Mouse (Mus musculus): ENCODE measurements around the gene Btbd17.

Btbd17 gene

GRCm38 (mm10) chr11:114795848-114796322 lies at the start of gene Btbd17:
Gene Btbd17, minus strand, starts transcription at chr11:114795945.
- no peak for DNase-seq (ENCODE audit: low read depth, low spot score)

DNA sequence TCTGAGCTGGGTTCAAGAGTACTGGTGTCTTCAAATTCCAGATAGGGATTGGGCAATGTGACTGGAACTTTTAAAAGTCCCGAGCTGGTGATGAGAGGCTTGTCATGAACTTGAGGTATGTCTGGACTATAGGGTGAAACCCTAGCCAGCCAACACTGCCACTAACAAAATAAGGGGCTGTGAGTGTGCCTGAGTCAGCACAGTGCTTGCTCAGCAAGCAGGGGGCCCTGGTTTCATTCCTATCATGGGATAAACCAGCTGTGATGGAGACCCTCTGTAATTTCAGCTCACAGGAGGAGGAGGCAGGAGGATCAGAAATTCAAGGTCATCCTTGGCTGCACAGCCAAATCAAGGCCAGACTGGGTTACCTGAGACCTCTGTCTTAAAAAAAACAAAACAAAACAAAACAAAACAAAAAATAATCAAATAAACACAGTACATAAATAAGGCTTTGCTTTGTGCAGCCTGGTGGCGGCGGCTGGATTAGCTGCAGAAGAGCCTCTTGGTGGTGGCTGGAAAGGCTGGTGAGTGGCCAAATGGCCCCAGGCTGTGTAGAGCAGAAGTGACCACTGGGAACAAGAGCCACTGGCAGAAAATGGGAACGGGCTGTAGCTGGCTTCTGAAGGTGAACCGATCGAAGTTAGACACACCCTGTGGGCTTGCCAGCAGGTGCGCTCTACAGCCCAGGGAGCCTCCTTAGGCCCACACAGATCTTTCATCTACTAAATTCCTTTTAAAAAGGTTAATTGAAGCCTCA lies 48.9 kb upstream of the Btbd17 start:
- DNase-seq (ENCODE audit: low read depth, low spot score), result peak; percentile 34

DNA sequence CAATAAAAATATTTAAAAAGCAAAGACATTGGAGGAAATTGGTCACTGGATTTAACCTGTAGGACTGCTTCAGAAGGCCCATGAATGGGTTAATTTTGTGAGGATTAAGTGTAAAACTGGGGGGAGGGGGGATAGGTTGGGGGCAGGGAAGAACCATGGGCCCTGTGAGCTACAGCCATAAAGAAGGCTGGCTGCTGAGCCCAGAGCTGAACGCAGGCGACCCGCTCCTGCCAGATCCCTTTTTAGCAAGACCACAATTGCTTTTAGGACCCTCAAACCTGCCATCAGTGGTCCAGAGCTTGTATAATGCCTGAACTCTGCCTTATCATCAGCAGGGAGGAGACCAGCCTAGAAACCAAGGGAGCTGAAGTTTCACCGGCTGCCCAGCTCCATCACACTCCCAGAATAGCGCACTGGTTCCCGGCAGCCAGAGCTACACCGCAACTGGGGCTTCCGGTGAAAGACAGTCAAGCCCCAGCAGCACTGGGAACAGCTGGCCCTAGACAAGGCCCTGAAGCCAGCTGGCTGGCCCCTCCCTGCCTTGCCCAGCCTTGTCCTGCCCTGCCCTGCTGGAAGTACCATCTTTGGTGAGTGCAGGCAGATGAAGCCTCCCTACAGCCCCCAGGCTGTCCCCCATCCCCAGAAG lies 48.2 kb upstream of the Btbd17 start:
- DNase-seq (ENCODE audit: low read depth, low spot score), result no peak

DNA sequence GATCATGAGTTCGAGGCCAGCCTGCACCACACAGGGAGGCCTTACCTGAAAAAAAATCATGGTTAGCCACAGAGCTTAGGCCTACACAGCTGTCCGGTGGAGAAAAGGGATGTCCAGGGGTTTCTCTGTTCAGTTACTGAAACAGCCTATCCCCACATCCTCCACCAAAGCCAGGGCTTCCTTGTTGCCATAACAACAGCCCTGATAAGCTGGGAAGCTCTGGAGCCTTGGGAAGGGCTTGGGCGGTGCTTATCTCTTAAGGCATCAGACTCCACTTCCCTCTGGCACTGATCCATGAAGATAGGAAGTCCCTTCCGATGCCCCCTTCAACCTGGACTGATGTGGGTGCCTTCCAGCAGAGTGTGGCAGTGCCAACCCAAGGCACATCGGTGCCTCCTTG lies 37.4 kb upstream of the Btbd17 start:
- no peak for DNase-seq (ENCODE audit: low read depth, low spot score)

GRCm38 (mm10) chr11:114830433-114830773 lies 34.7 kb upstream of the Btbd17 start:
- no peak for DNase-seq (ENCODE audit: low read depth, low spot score)

DNA sequence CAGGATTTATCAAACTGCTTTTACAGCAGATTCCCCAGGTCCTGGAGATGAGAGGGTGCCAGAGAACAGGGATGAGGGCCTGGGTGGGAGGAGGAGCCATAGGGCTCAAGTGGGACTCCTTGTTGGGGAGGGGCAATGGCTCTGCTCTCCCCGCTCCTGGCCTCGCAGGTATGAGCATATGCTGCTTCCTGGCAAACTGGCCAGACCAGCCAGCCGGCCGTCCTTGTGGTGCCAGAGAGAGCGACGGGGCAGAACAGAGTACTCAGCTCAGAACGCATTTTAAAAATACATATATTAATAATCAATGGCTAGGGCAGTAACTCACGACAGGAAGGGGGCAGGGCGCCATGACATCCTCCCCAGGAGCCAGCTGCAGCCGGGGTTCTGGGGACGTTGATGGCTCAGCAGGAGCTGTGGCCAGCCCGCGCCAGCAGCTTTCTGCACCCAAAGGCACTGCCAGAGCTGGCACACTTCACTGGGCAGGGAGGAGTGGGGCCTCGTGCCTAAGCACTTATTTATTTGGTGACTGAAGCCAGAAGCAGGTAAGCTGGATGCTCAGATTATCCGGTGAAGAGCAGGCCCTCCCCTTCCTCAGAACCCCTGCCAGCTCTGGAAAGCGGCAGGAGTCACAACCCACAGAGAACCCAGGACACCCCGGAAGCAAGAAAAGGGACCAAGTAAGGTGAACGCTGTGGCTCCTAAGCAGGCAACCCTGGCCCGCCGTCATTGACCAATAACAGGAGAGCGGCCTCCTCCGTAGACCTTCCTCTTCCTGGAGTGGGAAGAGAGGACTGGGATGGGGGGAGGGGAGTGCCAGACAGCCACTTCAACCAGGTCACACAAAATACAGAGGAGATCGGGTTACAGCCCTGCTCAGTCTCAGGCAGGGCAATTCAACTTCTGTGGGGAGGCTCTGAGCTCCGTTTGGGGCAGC lies 34.0 kb upstream of the Btbd17 start:
- peak; percentile 94 for DNase-seq (ENCODE audit: low read depth, low spot score)

- no peak for DNase-seq (ENCODE audit: low read depth, low spot score)
These were observed 30.9 kb upstream of the Btbd17 start for GRCm38 (mm10) chr11:114826686-114827085.

DNA sequence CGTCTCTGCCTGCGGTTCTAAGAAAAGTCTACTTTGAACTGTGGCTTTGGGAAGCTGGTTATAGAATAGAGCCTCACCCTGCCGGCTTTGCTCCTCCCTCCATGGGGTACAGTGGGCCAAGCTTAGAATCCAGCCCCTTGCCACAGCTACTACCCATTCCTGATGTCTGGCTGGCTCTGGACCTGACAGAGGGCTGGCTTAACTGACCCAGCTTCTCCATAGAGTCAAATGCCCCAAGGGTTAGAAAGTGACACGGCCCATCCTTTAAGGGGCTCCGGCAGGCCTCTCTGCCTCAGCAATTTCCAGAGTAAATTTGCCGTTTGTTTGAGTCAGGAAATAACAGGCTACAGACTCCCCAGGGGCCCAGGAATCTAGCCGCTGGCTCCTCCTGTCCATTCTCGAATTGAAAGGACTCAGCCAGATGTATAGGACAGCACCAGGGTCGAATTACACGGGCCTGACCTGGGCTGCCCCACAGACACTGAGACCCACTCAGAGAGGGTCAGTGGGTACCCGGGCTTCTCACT lies 27.5 kb upstream of the Btbd17 start:
- DNase-seq (ENCODE audit: low read depth, low spot score), result no peak

DNA sequence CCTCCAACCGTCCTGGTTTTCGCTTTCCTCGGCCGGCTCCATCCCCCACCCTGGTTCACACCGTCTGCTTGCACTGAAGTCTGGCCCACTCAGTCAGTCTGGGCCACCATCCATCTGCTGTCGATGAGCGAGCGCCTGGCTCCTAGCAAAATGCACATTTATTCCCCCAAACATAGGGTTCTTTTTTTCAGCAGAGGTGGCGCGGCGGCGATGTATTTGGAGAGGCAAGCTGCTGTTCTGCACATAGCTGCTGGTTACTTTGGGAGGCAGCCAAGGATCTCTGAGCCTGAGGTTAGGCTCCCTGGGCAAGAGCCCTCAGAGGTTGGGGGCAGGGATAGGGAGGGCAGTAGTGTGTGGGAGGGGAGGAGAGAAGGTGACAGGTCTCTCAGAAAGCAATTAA lies 27.0 kb upstream of the Btbd17 start:
- DNase-seq (ENCODE audit: low read depth, low spot score), result no peak

GRCm38 (mm10) chr11:114821325-114821724 lies 25.6 kb upstream of the Btbd17 start:
- DNase-seq (ENCODE audit: low read depth, low spot score), result no peak

GRCm38 (mm10) chr11:114820444-114820843 lies 24.7 kb upstream of the Btbd17 start:
- DNase-seq (ENCODE audit: low read depth, low spot score), result no peak

GRCm38 (mm10) chr11:114819110-114819509 lies 23.4 kb upstream of the Btbd17 start:
- no peak for DNase-seq (ENCODE audit: low read depth, low spot score)

DNA sequence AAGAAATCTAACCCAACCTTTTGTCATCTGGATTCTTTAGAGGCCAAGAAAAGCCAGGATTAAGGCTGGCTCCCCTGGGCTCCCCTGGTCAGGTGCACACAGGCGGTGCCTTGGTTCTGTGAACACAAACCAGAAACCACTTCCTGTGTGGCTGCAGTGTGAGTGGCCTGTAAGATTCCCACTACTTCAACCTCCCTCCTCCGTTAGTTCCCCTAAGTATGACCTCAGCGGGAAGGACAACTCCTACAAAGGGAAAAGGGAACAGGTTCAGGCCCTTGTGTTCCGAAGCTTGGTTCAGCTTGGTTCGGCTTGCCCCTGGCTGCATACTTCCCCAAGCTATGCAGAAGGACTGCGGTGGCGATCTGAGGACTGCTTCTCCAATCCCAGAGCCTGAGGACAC lies 22.4 kb upstream of the Btbd17 start:
- DNase-seq (ENCODE audit: low read depth, low spot score), result no peak

DNA sequence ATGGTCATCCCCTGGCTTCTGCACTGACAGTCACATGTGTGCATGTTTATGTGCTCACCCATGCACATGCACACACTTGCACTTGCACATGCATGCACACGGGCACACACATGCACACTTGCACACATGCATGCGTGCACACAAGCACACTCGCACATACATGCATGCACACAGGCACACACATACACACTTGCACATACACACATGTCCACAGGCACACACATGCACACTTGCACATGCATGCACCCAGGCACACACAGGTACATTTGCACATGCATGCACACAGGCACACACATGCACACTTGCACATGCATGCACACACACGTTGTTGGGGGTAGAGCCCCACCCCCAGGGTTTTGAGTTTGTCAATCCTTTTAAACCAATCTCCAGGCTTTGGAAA lies 21.2 kb upstream of the Btbd17 start:
- DNase-seq (ENCODE audit: low read depth, low spot score), result no peak

GRCm38 (mm10) chr11:114814873-114815592 lies 19.3 kb upstream of the Btbd17 start:
- DNase-seq (ENCODE audit: low read depth, low spot score), result peak; percentile 44

GRCm38 (mm10) chr11:114812731-114813240 lies 17.0 kb upstream of the Btbd17 start:
- DNase-seq (ENCODE audit: low read depth, low spot score), result peak; percentile 88

DNA sequence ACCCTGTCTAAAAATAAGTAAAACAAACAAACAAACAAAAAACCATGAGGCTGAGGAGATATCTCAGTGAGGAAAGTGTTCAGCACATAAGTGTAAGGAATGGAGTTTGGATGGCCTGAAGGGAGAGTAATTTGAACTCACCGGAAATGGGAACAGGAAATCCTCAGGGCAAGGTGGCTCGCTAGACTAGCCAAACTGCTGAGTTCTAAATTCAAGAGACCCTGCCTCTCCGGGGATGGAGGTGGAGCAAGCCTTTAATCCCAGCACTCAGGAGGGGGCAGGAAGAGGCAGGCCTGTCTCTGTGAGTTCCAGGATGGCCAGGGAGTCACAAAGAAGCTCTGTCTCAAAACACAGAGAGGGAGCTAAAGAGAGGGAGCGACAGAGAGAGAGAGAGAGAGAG lies 14.6 kb upstream of the Btbd17 start:
- DNase-seq (ENCODE audit: low read depth, low spot score), result peak; percentile 36

DNA sequence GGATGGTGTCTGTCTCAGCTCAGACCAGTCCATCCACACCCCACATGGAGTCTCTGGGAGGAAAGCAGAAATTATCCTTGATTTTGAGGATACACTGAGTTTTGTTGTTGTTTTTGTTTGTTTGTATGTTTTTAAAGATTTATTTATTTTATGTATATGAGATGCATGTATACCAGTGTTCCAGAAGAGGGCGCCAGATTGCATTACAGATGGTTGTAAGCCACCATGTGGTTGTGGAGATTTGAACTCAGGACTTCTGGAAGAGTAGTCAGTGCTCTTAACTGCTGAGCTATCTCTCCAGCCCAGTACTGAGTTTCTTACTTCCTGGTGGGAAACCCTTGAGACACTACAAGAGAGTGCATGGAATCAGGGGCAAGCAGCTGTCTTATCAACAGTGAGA lies 13.6 kb upstream of the Btbd17 start:
- DNase-seq (ENCODE audit: low read depth, low spot score), result peak; percentile 45

- no peak for DNase-seq (ENCODE audit: low read depth, low spot score)
These were observed 12.1 kb upstream of the Btbd17 start for GRCm38 (mm10) chr11:114807686-114808427.

DNA sequence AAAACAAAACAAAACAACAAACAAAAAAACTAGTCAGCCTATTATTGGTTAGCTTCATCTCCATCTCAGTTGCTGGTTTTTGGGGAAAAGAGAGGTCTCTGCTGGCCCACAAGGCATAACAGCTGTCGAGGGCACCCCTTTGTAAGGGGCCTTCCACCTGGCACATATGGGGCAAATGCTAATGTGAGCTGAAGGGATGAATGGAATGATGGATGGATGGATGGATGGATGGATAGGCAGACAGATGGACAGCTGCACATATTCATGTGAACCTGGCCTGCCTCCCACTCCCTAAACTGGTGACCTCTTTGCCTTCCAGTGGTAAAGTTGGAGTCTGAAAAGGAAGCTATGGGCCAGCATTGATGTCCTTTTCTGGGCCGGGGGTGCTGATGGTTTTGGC lies 11.3 kb upstream of the Btbd17 start:
- no peak for DNase-seq (ENCODE audit: low read depth, low spot score)
